Mouse (Mus musculus): ENCODE data around the gene Tbca. TPM values are rescaled to one million over a fixed set of nuclear protein-coding genes. Genes with fewer than 3 reads are reported as not detected.

The Tbca gene
- 423 TPM for polyA plus RNA-seq (2014; fragmentation: Illumina TruSeq; extraction: RNeasy Lipid Tissue Mini Kit (QIAGEN cat#74804); ENCODE audit: low replicate concordance)

GRCm38 (mm10) chr13:94788771-94789649, at the start of gene Tbca:
Tbca (plus strand) TSS chr13:94788910.

GRCm38 (mm10) chr13:94875396-94875880, 86.7 kb downstream of the Tbca start, which contains the start of gene Otp:
Otp (plus strand) TSS chr13:94875602.

Other genes with a start within 250 kb of the Tbca start
- gene Otp, start 86.7 kb downstream of the Tbca start, polyA plus RNA-seq (2014; fragmentation: Illumina TruSeq; extraction: RNeasy Lipid Tissue Mini Kit (QIAGEN cat#74804); ENCODE audit: low replicate concordance) = not detected
- 16.7 TPM for gene Wdr41, start 187.4 kb downstream of the Tbca start, polyA plus RNA-seq (2014; fragmentation: Illumina TruSeq; extraction: RNeasy Lipid Tissue Mini Kit (QIAGEN cat#74804); ENCODE audit: low replicate concordance)